8 mouse cellular contexts compared by ENCODE assay signal in genomic region chr7:101968751-101969150, GRCm38 (mm10). TPM values are rescaled to one million over a fixed set of nuclear protein-coding genes. Genes with fewer than 3 reads are reported as not detected.
DNase-seq lines count a peak whose midpoint lies in the region; ATAC-seq and TF ChIP-seq lines count a peak whose summit lies in the region.

No protein-coding gene starts in this region.

- 56% methylated on average over 2 of the region's 2 CpGs for WGBS in heart, embryonic 13.5 days
- WGBS in heart, postnatal 0 days = 60% methylated on average over 2 of the region's 2 CpGs
- WGBS in liver, embryonic 14.5 days (ENCODE audit: insufficient replicate concordance) = 50% methylated on average over 2 of the region's 2 CpGs

- intact Hi-C loops in heart, postnatal 36 days (cut with DNase I) = no loop called here

- H3K36me3 ChIP-seq in heart, embryonic 13.5 days = no peaks in the 10 kb centered on the region
- no peaks in the 10 kb centered on the region for H3K36me3 ChIP-seq in heart, postnatal 0 days (replicated peaks; ENCODE audit: control insufficient read depth, insufficient read depth, low read length)
- no peaks in the 10 kb centered on the region for H3K36me3 ChIP-seq in liver, embryonic 14.5 days (replicated peaks; ENCODE audit: control insufficient read depth, insufficient read depth, low read depth)

- ATAC-seq in heart, embryonic 13.5 days (ENCODE audit: extremely low read depth, insufficient number of reproducible peaks, low FRiP score, low TSS enrichment) = no peak
- no peak for ATAC-seq in heart, postnatal 0 days (ENCODE audit: insufficient read depth, low read depth)
- no peak for ATAC-seq in liver, embryonic 14.5 days (ENCODE audit: insufficient read depth)
- ATAC-seq in activated CD4-positive, CD25-positive, alpha-beta regulatory T cell, adult 4 months = no peak

- peaks cover 72% of the 10 kb centered on the region for H3K4me1 ChIP-seq in heart, embryonic 13.5 days
- peaks cover 26% of the 10 kb centered on the region for H3K4me1 ChIP-seq in heart, postnatal 0 days (ENCODE audit: control insufficient read depth, insufficient read depth)
- peaks cover 32 to 42% of the 10 kb centered on the region in 2 experiments for H3K4me1 ChIP-seq in liver, embryonic 14.5 days (replicated peaks; ENCODE audit: control insufficient read depth in 2 of 2, insufficient read depth in 2 of 2, low read length in 1 of 2)

- TF ChIP-seq EP300 in heart, postnatal 0 days (IDR thresholded peaks at IDR 0.05; ENCODE audit: low read depth) = no peak
- no peak for TF ChIP-seq EP300 in liver, embryonic 14.5 days (IDR thresholded peaks at IDR 0.05; ENCODE audit: low read depth)

- peak overlapping the region; percentile 94 for H3K9ac ChIP-seq in heart, embryonic 13.5 days
- H3K9ac ChIP-seq in heart, postnatal 0 days (replicated peaks; ENCODE audit: low read depth, low read length) = no peak overlapping the region
- no peak overlapping the region for H3K9ac ChIP-seq in liver, embryonic 14.5 days (replicated peaks)

- TF ChIP-seq CTCF in heart, postnatal 0 days (IDR thresholded peaks at IDR 0.05; ENCODE audit: low read depth) = no peak
- TF ChIP-seq CTCF in liver, embryonic 14.5 days (IDR thresholded peaks at IDR 0.05; ENCODE audit: low read depth) = no peak

- no peak overlapping the region for H3K4me3 ChIP-seq in heart, embryonic 13.5 days
- no peak overlapping the region for H3K4me3 ChIP-seq in heart, postnatal 0 days (ENCODE audit: low read depth, low read length)
- H3K4me3 ChIP-seq in liver, embryonic 14.5 days (ENCODE audit: insufficient read depth in 1 of 2, low read depth in 2 of 2, low read length in 2 of 2) = no peak overlapping the region; a peak in 1 of 4 replicates

- peak overlapping the region; percentile 91 for H3K4me2 ChIP-seq in heart, embryonic 13.5 days
- H3K4me2 ChIP-seq in heart, postnatal 0 days (ENCODE audit: low read depth, low read length) = 0 out of 2 replicates have a peak overlapping the region, but pooled peaks have one; percentile 77
- peak overlapping the region; percentile 79 for H3K4me2 ChIP-seq in liver, embryonic 14.5 days (ENCODE audit: low read depth)

- no peak for DNase-seq in heart, postnatal 36 days
- DNase-seq in cerebellum, adult 9-11 months = peak; percentile 51
- no peak for DNase-seq in heart, postnatal 0 days (ENCODE audit: low spot score)
- no peak for DNase-seq in liver, embryonic 14.5 days (ENCODE audit: low read depth in 3 of 3, low spot score in 3 of 3)
- no peak for DNase-seq in thymus, postnatal 14 days
- DNase-seq in adrenal gland, postnatal 14 days = no peak

- no peaks in the 10 kb centered on the region for H3K9me3 ChIP-seq in heart, embryonic 13.5 days
- H3K9me3 ChIP-seq in heart, postnatal 0 days (replicated peaks; ENCODE audit: control insufficient read depth, low read length) = no peaks in the 10 kb centered on the region
- no peaks in the 10 kb centered on the region for H3K9me3 ChIP-seq in liver, embryonic 14.5 days (ENCODE audit: control insufficient read depth, low read length)

- peak overlapping the region; percentile 100 for H3K27ac ChIP-seq in heart, embryonic 13.5 days (replicated peaks)
- H3K27ac ChIP-seq in heart, postnatal 0 days (ENCODE audit: low read depth) = peak overlapping the region; percentile 96; the same call in 1 of the 2 replicates
- H3K27ac ChIP-seq in liver, embryonic 14.5 days = no peak overlapping the region

- no peaks in the 10 kb centered on the region for H3K27me3 ChIP-seq in heart, embryonic 13.5 days (replicated peaks)
- no peaks in the 10 kb centered on the region for H3K27me3 ChIP-seq in heart, postnatal 0 days (ENCODE audit: control insufficient read depth, insufficient read depth, low read length)
- no peaks in the 10 kb centered on the region for H3K27me3 ChIP-seq in liver, embryonic 14.5 days (ENCODE audit: control insufficient read depth, insufficient read depth, low read length)

RNA-seq across cellular contexts. Expression of gene Numa1, which starts 34.8 kb away (rescaled TPM):
- polyA plus RNA-seq in heart, embryonic 13.5 days (2015; fragmentation: Nextera tagmentation; extraction: Ambion mirVana) = 39.7 and 41.7 TPM in 2 replicates
- total RNA-seq in heart, postnatal 36 days (2021) = 10 to 100 TPM; 97.8 to 98.6 TPM
- 75.3 and 77.0 TPM in 2 replicates for total RNA-seq in heart, postnatal 0 days (2014; rRNA removed; ENCODE audit: low replicate concordance)
- polyA plus RNA-seq in heart, postnatal 0 days (2015; fragmentation: Nextera tagmentation; extraction: Ambion mirVana) = 23.3 and 23.4 TPM in 2 replicates
- 27.4 and 28.6 TPM in 2 replicates for polyA plus RNA-seq in liver, embryonic 14.5 days (2012; rRNA removed)
- 36.2 and 41.3 TPM in 2 replicates for polyA plus RNA-seq in liver, embryonic 14.5 days (2014; fragmentation: Nextera tagmentation; extraction: Ambion mirVana)
- 154 and 164 TPM in 2 replicates for total RNA-seq in adrenal gland, postnatal 14 days (2021)
- polyA plus RNA-seq in activated CD4-positive, CD25-positive, alpha-beta regulatory T cell, adult 4 months (2017; shearing (Covaris generic)) = 10 to 100 TPM; 59.1 to 76.8 TPM

RNA-seq across cellular contexts. Expression of gene Lrrc51, which starts 35.1 kb away (rescaled TPM):
- 4.1 and 5.1 TPM in 2 replicates for polyA plus RNA-seq in heart, embryonic 13.5 days (2015; fragmentation: Nextera tagmentation; extraction: Ambion mirVana)
- 1 to 10 TPM; 3.6 to 5.2 TPM for total RNA-seq in heart, postnatal 36 days (2021)
- 0.19 and 3.1 TPM in 2 replicates for total RNA-seq in heart, postnatal 0 days (2014; rRNA removed; ENCODE audit: low replicate concordance)
- 3.0 and 3.9 TPM in 2 replicates for polyA plus RNA-seq in heart, postnatal 0 days (2015; fragmentation: Nextera tagmentation; extraction: Ambion mirVana)
- 1.3 and 1.4 TPM in 2 replicates for polyA plus RNA-seq in liver, embryonic 14.5 days (2012; rRNA removed)
- polyA plus RNA-seq in liver, embryonic 14.5 days (2014; fragmentation: Nextera tagmentation; extraction: Ambion mirVana) = 1.8 and 2.1 TPM in 2 replicates
- 6.0 and 7.3 TPM in 2 replicates for total RNA-seq in adrenal gland, postnatal 14 days (2021)
- 1 to 10 TPM; 1.8 to 2.0 TPM for polyA plus RNA-seq in activated CD4-positive, CD25-positive, alpha-beta regulatory T cell, adult 4 months (2017; shearing (Covaris generic))

RNA-seq across cellular contexts. Expression of gene Il18bp, which starts 49.7 kb away (rescaled TPM):
- 1.5 and 1.9 TPM in 2 replicates for polyA plus RNA-seq in heart, embryonic 13.5 days (2015; fragmentation: Nextera tagmentation; extraction: Ambion mirVana)
- 1 to 10 TPM; 7.3 to 8.6 TPM for total RNA-seq in heart, postnatal 36 days (2021)
- 0.76 and 4.6 TPM in 2 replicates for total RNA-seq in heart, postnatal 0 days (2014; rRNA removed; ENCODE audit: low replicate concordance)
- 2.3 and 2.4 TPM in 2 replicates for polyA plus RNA-seq in heart, postnatal 0 days (2015; fragmentation: Nextera tagmentation; extraction: Ambion mirVana)
- polyA plus RNA-seq in liver, embryonic 14.5 days (2012; rRNA removed) = 12.7 and 14.8 TPM in 2 replicates
- polyA plus RNA-seq in liver, embryonic 14.5 days (2014; fragmentation: Nextera tagmentation; extraction: Ambion mirVana) = 15.0 and 15.9 TPM in 2 replicates
- 5.6 and 5.8 TPM in 2 replicates for total RNA-seq in adrenal gland, postnatal 14 days (2021)
- polyA plus RNA-seq in activated CD4-positive, CD25-positive, alpha-beta regulatory T cell, adult 4 months (2017; shearing (Covaris generic)) = 1 to 10 TPM; 5.2 to 8.0 TPM
